Mouse (Mus musculus): ENCODE measurements at regions not wholly inside any gene's neighbourhood (a gene's known extent, or its start where the extent isn't known, plus 50 kb on each side); places are given as distances from the start of the nearest gene placed in this dataset.

DNA sequence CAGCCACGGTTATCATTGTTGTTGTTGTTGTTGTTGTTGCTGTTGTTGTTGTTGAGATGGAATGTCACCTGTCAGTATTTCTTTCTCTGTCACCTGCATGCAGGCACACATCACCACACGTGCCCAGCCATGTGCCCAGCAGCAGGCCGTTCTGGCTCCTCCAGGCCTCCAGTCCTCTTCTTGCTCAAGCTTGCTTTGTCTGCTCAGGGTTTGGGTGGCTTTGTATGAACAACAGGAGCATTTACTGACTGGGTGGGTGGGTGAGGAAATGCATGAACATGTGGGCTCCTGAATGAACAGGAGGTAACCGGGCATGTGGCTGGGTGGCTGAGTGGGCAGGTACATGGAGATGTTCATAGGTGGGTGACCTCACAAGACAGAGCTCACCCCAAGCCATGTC is 79.1 kb upstream of the Ppp2r5c start:
- Histone ChIP-seq H3K4me3 (ENCODE audit: control insufficient read depth, insufficient read depth, low read length) (no peak overlapping the region), H3K27ac (ENCODE audit: control insufficient read depth, insufficient read depth, low read length) (no peak overlapping the region), H3K4me1 (replicated peaks; ENCODE audit: control insufficient read depth, insufficient read depth, low read length) (no peaks in the 10 kb centered on the region), H3K36me3 (ENCODE audit: control insufficient read depth, insufficient read depth, low read length) (no peaks in the 10 kb centered on the region), H3K27me3 (ENCODE audit: control insufficient read depth, insufficient read depth, low read length) (no peaks in the 10 kb centered on the region)
- DNase-seq, result no peak
- WGBS, result 96% methylated on average over 4 of the region's 4 CpGs
- TF ChIP-seq CTCF (IDR thresholded peaks at IDR 0.05; ENCODE audit: borderline replicate concordance, control insufficient read depth, extremely low read depth, insufficient read depth, low read length, poor library complexity) (no peak), POLR2A (IDR thresholded peaks at IDR 0.05; ENCODE audit: control insufficient read depth, extremely low read depth, insufficient read depth, low read length, poor library complexity) (no peak)

GRCm38 (mm10) chr12:110371886-110372690 is 74.8 kb upstream of the Ppp2r5c start:
- Histone ChIP-seq H3K27ac (ENCODE audit: control insufficient read depth, insufficient read depth, low read length) (no peak overlapping the region), H3K4me3 (ENCODE audit: control insufficient read depth, insufficient read depth, low read length) (no peak overlapping the region), H3K27me3 (ENCODE audit: control insufficient read depth, insufficient read depth, low read length) (no peaks in the 10 kb centered on the region), H3K36me3 (ENCODE audit: control insufficient read depth, insufficient read depth, low read length) (no peaks in the 10 kb centered on the region), H3K4me1 (replicated peaks; ENCODE audit: control insufficient read depth, insufficient read depth, low read length) (0 out of 2 replicates have a peak, but pooled peaks cover 2% of the 10 kb centered on the region)
- 94% methylated on average over 13 of the region's 13 CpGs for WGBS
- no peak for TF ChIP-seq POLR2A (IDR thresholded peaks at IDR 0.05; ENCODE audit: control insufficient read depth, extremely low read depth, insufficient read depth, low read length, poor library complexity)
- TF ChIP-seq CTCF (IDR thresholded peaks at IDR 0.05; ENCODE audit: borderline replicate concordance, control insufficient read depth, extremely low read depth, insufficient read depth, low read length, poor library complexity), result no peak
- no peak for DNase-seq

DNA sequence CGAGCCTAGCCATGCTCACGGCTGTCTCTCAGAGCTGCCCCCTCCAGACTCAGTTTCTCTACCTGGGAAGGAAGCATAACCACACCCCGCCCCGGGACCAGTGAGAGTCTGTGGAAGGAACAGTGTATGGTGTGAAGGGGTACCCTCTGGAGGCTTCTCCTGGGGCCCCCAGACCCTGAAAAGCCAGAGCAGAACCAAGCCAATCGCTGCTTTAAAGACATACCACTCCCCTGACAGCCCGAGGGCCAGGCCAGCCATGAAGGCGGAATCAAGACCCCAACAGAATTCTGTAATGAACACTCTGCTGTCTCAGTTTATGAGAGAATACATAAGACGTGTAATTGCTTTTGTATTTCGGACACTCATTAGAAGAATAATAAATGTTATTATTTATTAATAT is 73.9 kb upstream of the Ppp2r5c start:
- WGBS, result 75% methylated on average over 9 of the region's 9 CpGs
- TF ChIP-seq CTCF (IDR thresholded peaks at IDR 0.05; ENCODE audit: borderline replicate concordance, control insufficient read depth, extremely low read depth, insufficient read depth, low read length, poor library complexity), result no peak
- no peak for TF ChIP-seq POLR2A (IDR thresholded peaks at IDR 0.05; ENCODE audit: control insufficient read depth, extremely low read depth, insufficient read depth, low read length, poor library complexity)
- H3K4me3 ChIP-seq (ENCODE audit: control insufficient read depth, insufficient read depth, low read length), result no peak overlapping the region
- DNase-seq, result no peak
- no peaks in the 10 kb centered on the region; the same call in 1 of the 2 replicates for H3K27me3 ChIP-seq (ENCODE audit: control insufficient read depth, insufficient read depth, low read length)
- H3K4me1 ChIP-seq (replicated peaks; ENCODE audit: control insufficient read depth, insufficient read depth, low read length), result 0 out of 2 replicates have a peak, but pooled peaks cover 2% of the 10 kb centered on the region
- H3K36me3 ChIP-seq (ENCODE audit: control insufficient read depth, insufficient read depth, low read length), result no peaks in the 10 kb centered on the region
- H3K27ac ChIP-seq (ENCODE audit: control insufficient read depth, insufficient read depth, low read length), result no peak overlapping the region

DNA sequence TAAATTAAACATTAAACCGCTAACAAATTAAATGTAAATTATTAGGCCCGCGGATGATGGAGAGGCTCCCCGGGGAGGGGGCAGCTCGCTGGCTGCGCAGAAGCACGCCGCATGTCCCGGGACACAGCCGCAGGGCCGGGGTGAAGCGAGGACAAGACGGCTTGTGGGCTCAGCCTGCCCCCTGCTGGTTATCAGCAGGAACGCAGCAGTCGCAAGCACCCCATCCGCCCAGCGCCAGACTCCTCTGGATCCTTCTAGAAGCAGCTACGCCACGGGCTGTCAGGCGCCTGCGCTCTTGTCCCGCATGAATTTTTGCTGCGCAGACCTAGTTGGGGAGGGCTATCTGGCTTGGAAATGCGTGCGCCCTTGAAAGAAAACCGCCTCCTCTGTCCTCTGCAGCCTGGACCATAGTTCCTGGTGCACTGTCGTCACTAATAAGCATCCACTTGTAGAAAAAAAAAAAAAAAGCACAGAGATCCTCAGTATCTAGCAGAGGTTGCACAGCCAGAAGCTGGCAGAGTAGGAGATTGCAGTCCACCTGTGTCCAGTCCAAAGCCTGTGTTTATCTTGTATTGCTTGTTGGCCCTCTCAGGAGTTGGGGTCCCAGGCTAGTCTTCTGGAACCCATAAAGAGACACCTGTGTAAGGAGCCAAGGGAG is 73.4 kb upstream of the Ppp2r5c start:
- Histone ChIP-seq H3K4me3 (ENCODE audit: control insufficient read depth, insufficient read depth, low read length) (no peak overlapping the region), H3K27ac (ENCODE audit: control insufficient read depth, insufficient read depth, low read length) (no peak overlapping the region), H3K27me3 (ENCODE audit: control insufficient read depth, insufficient read depth, low read length) (no peaks in the 10 kb centered on the region; the same call in 1 of the 2 replicates), H3K4me1 (replicated peaks; ENCODE audit: control insufficient read depth, insufficient read depth, low read length) (0 out of 2 replicates have a peak, but pooled peaks cover 2% of the 10 kb centered on the region), H3K36me3 (ENCODE audit: control insufficient read depth, insufficient read depth, low read length) (no peaks in the 10 kb centered on the region)
- peak; percentile 70 for DNase-seq
- TF ChIP-seq POLR2A (IDR thresholded peaks at IDR 0.05; ENCODE audit: control insufficient read depth, extremely low read depth, insufficient read depth, low read length, poor library complexity) (no peak), CTCF (IDR thresholded peaks at IDR 0.05; ENCODE audit: borderline replicate concordance, control insufficient read depth, extremely low read depth, insufficient read depth, low read length, poor library complexity) (peak; percentile 95)
- 4% methylated on average over 27 of the region's 27 CpGs for WGBS

GRCm38 (mm10) chr12:110375139-110375538 is 71.8 kb upstream of the Ppp2r5c start:
- Histone ChIP-seq H3K4me1 (replicated peaks; ENCODE audit: control insufficient read depth, insufficient read depth, low read length) (0 out of 2 replicates have a peak, but pooled peaks cover 2% of the 10 kb centered on the region), H3K27me3 (ENCODE audit: control insufficient read depth, insufficient read depth, low read length) (no peaks in the 10 kb centered on the region; the same call in 1 of the 2 replicates), H3K4me3 (ENCODE audit: control insufficient read depth, insufficient read depth, low read length) (no peak overlapping the region), H3K36me3 (ENCODE audit: control insufficient read depth, insufficient read depth, low read length) (no peaks in the 10 kb centered on the region), H3K27ac (ENCODE audit: control insufficient read depth, insufficient read depth, low read length) (no peak overlapping the region)
- 19% methylated on average over 15 of the region's 15 CpGs for WGBS
- no peak for DNase-seq
- no peak for TF ChIP-seq POLR2A (IDR thresholded peaks at IDR 0.05; ENCODE audit: control insufficient read depth, extremely low read depth, insufficient read depth, low read length, poor library complexity)
- no peak for TF ChIP-seq CTCF (IDR thresholded peaks at IDR 0.05; ENCODE audit: borderline replicate concordance, control insufficient read depth, extremely low read depth, insufficient read depth, low read length, poor library complexity)

- H3K4me3 ChIP-seq (ENCODE audit: control insufficient read depth, insufficient read depth, low read length), result no peak overlapping the region
- 32% methylated on average over 7 of the region's 7 CpGs for WGBS
- no peak for TF ChIP-seq POLR2A (IDR thresholded peaks at IDR 0.05; ENCODE audit: control insufficient read depth, extremely low read depth, insufficient read depth, low read length, poor library complexity)
- TF ChIP-seq CTCF (IDR thresholded peaks at IDR 0.05; ENCODE audit: borderline replicate concordance, control insufficient read depth, extremely low read depth, insufficient read depth, low read length, poor library complexity), result no peak
- H3K4me1 ChIP-seq (replicated peaks; ENCODE audit: control insufficient read depth, insufficient read depth, low read length), result 0 out of 2 replicates have a peak, but pooled peaks cover 2% of the 10 kb centered on the region
- no peaks in the 10 kb centered on the region for H3K36me3 ChIP-seq (ENCODE audit: control insufficient read depth, insufficient read depth, low read length)
- H3K27me3 ChIP-seq (ENCODE audit: control insufficient read depth, insufficient read depth, low read length), result no peaks in the 10 kb centered on the region; the same call in 1 of the 2 replicates
- no peak for DNase-seq
- no peak overlapping the region for H3K27ac ChIP-seq (ENCODE audit: control insufficient read depth, insufficient read depth, low read length)
Observed at GRCm38 (mm10) chr12:110376062-110376837, 70.7 kb upstream of the Ppp2r5c start.
